Mouse (Mus musculus): ENCODE results near the gene Etl4. TPM values are rescaled to one million over a fixed set of nuclear protein-coding genes. Genes with fewer than 3 reads are reported as not detected.

Gene Etl4
- polyA plus RNA-seq (2015; fragmentation: Nextera tagmentation; extraction: Ambion mirVana): 10.8 and 11.9 TPM in 2 replicates

- Histone ChIP-seq H3K36me3 (ENCODE audit: control insufficient read depth, insufficient read depth) (no peaks in the 10 kb centered on the region), H3K4me2 (ENCODE audit: low read depth, low read length) (peak within 1 kb of the TSS; percentile 79), H3K27ac (ENCODE audit: low read length) (no peak within 1 kb of the TSS), H3K4me3 (ENCODE audit: low read length) (peak within 1 kb of the TSS; percentile 50), H3K9ac (ENCODE audit: low read length) (no peak within 1 kb of the TSS), H3K27me3 (ENCODE audit: control insufficient read depth, insufficient read depth, low read length) (peaks cover 30% of the 10 kb centered on the region), H3K4me1 (ENCODE audit: control insufficient read depth, insufficient read depth, low read length) (peaks cover 9% of the 10 kb centered on the region), H3K9me3 (replicated peaks; ENCODE audit: control insufficient read depth, low read length) (no peaks in the 10 kb centered on the region)
- 1% methylated on average over 36 of the region's 37 CpGs for WGBS
- ATAC-seq (replicated peaks; ENCODE audit: extremely low read depth, insufficient read depth, low FRiP score): peak; percentile 60
These were observed at the start of gene Etl4 for GRCm38 (mm10) chr2:19909171-19909899. TSS of gene Etl4 (plus strand) at chr2:19909780.

GRCm38 (mm10) chr2:19869167-19869566 is 40.4 kb upstream of the Etl4 start:
- no peak for ATAC-seq (replicated peaks; ENCODE audit: extremely low read depth, insufficient read depth, low FRiP score)
- Histone ChIP-seq H3K4me2 (ENCODE audit: low read depth, low read length) (no peak overlapping the region), H3K4me3 (ENCODE audit: low read length) (no peak overlapping the region), H3K36me3 (ENCODE audit: control insufficient read depth, insufficient read depth) (no peaks in the 10 kb centered on the region), H3K27ac (ENCODE audit: low read length) (no peak overlapping the region), H3K9me3 (replicated peaks; ENCODE audit: control insufficient read depth, low read length) (no peaks in the 10 kb centered on the region), H3K27me3 (ENCODE audit: control insufficient read depth, insufficient read depth, low read length) (no peaks in the 10 kb centered on the region), H3K4me1 (ENCODE audit: control insufficient read depth, insufficient read depth, low read length) (no peaks in the 10 kb centered on the region), H3K9ac (ENCODE audit: low read length) (no peak overlapping the region)

GRCm38 (mm10) chr2:19871881-19872280 is 37.7 kb upstream of the Etl4 start:
- Histone ChIP-seq H3K9me3 (replicated peaks; ENCODE audit: control insufficient read depth, low read length) (no peaks in the 10 kb centered on the region), H3K9ac (ENCODE audit: low read length) (no peak overlapping the region), H3K4me3 (ENCODE audit: low read length) (no peak overlapping the region), H3K36me3 (ENCODE audit: control insufficient read depth, insufficient read depth) (no peaks in the 10 kb centered on the region), H3K27me3 (ENCODE audit: control insufficient read depth, insufficient read depth, low read length) (no peaks in the 10 kb centered on the region), H3K4me2 (ENCODE audit: low read depth, low read length) (no peak overlapping the region), H3K27ac (ENCODE audit: low read length) (no peak overlapping the region), H3K4me1 (ENCODE audit: control insufficient read depth, insufficient read depth, low read length) (no peaks in the 10 kb centered on the region)
- ATAC-seq (replicated peaks; ENCODE audit: extremely low read depth, insufficient read depth, low FRiP score): no peak; the same call in 1 of the 2 replicates
- 76% methylated on average over 1 of the region's 1 CpGs for WGBS

- 32% methylated on average over 4 of the region's 4 CpGs for WGBS
These were observed 18.7 kb upstream of the Etl4 start for GRCm38 (mm10) chr2:19890875-19891274.

GRCm38 (mm10) chr2:19909900-19910780 is 560 bp downstream of the Etl4 start:
- no peaks in the 10 kb centered on the region for H3K9me3 ChIP-seq (replicated peaks; ENCODE audit: control insufficient read depth, low read length)
- peak overlapping the region; percentile 79 for H3K4me2 ChIP-seq (ENCODE audit: low read depth, low read length)
- peaks cover 9% of the 10 kb centered on the region for H3K4me1 ChIP-seq (ENCODE audit: control insufficient read depth, insufficient read depth, low read length)
- under 1% methylated on average over 31 of the region's 31 CpGs for WGBS
- no peaks in the 10 kb centered on the region for H3K36me3 ChIP-seq (ENCODE audit: control insufficient read depth, insufficient read depth)
- no peak overlapping the region for H3K27ac ChIP-seq (ENCODE audit: low read length)
- ATAC-seq (replicated peaks; ENCODE audit: extremely low read depth, insufficient read depth, low FRiP score): no peak
- peaks cover 30% of the 10 kb centered on the region for H3K27me3 ChIP-seq (ENCODE audit: control insufficient read depth, insufficient read depth, low read length)
- H3K4me3 ChIP-seq (ENCODE audit: low read length): peak overlapping the region; percentile 50
- H3K9ac ChIP-seq (ENCODE audit: low read length): no peak overlapping the region

More at GRCm38 (mm10) chr2:19890875-19891274, 18.7 kb upstream of the Etl4 start:
- ATAC-seq (replicated peaks; ENCODE audit: extremely low read depth, insufficient read depth, low FRiP score): no peak
- Histone ChIP-seq H3K27me3 (ENCODE audit: control insufficient read depth, insufficient read depth, low read length) (no peaks in the 10 kb centered on the region), H3K4me1 (ENCODE audit: control insufficient read depth, insufficient read depth, low read length) (no peaks in the 10 kb centered on the region), H3K9ac (ENCODE audit: low read length) (no peak overlapping the region), H3K27ac (ENCODE audit: low read length) (no peak overlapping the region), H3K36me3 (ENCODE audit: control insufficient read depth, insufficient read depth) (no peaks in the 10 kb centered on the region), H3K4me3 (ENCODE audit: low read length) (no peak overlapping the region), H3K9me3 (replicated peaks; ENCODE audit: control insufficient read depth, low read length) (no peaks in the 10 kb centered on the region), H3K4me2 (ENCODE audit: low read depth, low read length) (no peak overlapping the region)

- no peak for ATAC-seq (replicated peaks; ENCODE audit: extremely low read depth, insufficient read depth, low FRiP score)
- peaks cover 9% of the 10 kb centered on the region for H3K4me1 ChIP-seq (ENCODE audit: control insufficient read depth, insufficient read depth, low read length)
- WGBS: 3% methylated on average over 8 of the region's 8 CpGs
- H3K27ac ChIP-seq (ENCODE audit: low read length): no peak overlapping the region
- no peaks in the 10 kb centered on the region for H3K36me3 ChIP-seq (ENCODE audit: control insufficient read depth, insufficient read depth)
- no peaks in the 10 kb centered on the region for H3K9me3 ChIP-seq (replicated peaks; ENCODE audit: control insufficient read depth, low read length)
- H3K4me3 ChIP-seq (ENCODE audit: low read length): no peak overlapping the region
- no peak overlapping the region for H3K9ac ChIP-seq (ENCODE audit: low read length)
- no peak overlapping the region for H3K4me2 ChIP-seq (ENCODE audit: low read depth, low read length)
- H3K27me3 ChIP-seq (ENCODE audit: control insufficient read depth, insufficient read depth, low read length): peaks cover 30% of the 10 kb centered on the region
These were observed 1.2 kb downstream of the Etl4 start for GRCm38 (mm10) chr2:19910781-19911175.

GRCm38 (mm10) chr2:19919190-19919589 is 9.6 kb downstream of the Etl4 start:
- H3K4me2 ChIP-seq (ENCODE audit: low read depth, low read length): no peak overlapping the region
- no peak overlapping the region for H3K9ac ChIP-seq (ENCODE audit: low read length)
- H3K4me3 ChIP-seq (ENCODE audit: low read length): no peak overlapping the region
- H3K36me3 ChIP-seq (ENCODE audit: control insufficient read depth, insufficient read depth): no peaks in the 10 kb centered on the region
- no peaks in the 10 kb centered on the region for H3K27me3 ChIP-seq (ENCODE audit: control insufficient read depth, insufficient read depth, low read length)
- 23% methylated on average over 6 of the region's 6 CpGs for whole genome bisulfite sequencing
- ATAC-seq (replicated peaks; ENCODE audit: extremely low read depth, insufficient read depth, low FRiP score): no peak
- H3K9me3 ChIP-seq (replicated peaks; ENCODE audit: control insufficient read depth, low read length): no peaks in the 10 kb centered on the region
- no peaks in the 10 kb centered on the region for H3K4me1 ChIP-seq (ENCODE audit: control insufficient read depth, insufficient read depth, low read length)
- H3K27ac ChIP-seq (ENCODE audit: low read length): no peak overlapping the region

GRCm38 (mm10) chr2:19930009-19930408 is 20.4 kb downstream of the Etl4 start:
- peaks cover under 1% of the 10 kb centered on the region; the same call in 1 of the 2 replicates for H3K9me3 ChIP-seq (replicated peaks; ENCODE audit: control insufficient read depth, low read length)
- no peak overlapping the region for H3K27ac ChIP-seq (ENCODE audit: low read length)
- no peaks in the 10 kb centered on the region for H3K4me1 ChIP-seq (ENCODE audit: control insufficient read depth, insufficient read depth, low read length)
- H3K9ac ChIP-seq (ENCODE audit: low read length): no peak overlapping the region
- no peak overlapping the region for H3K4me2 ChIP-seq (ENCODE audit: low read depth, low read length)
- WGBS: 81% methylated on average over 1 of the region's 1 CpGs
- no peak overlapping the region for H3K4me3 ChIP-seq (ENCODE audit: low read length)
- no peaks in the 10 kb centered on the region for H3K36me3 ChIP-seq (ENCODE audit: control insufficient read depth, insufficient read depth)
- no peak for ATAC-seq (replicated peaks; ENCODE audit: extremely low read depth, insufficient read depth, low FRiP score)
- no peaks in the 10 kb centered on the region for H3K27me3 ChIP-seq (ENCODE audit: control insufficient read depth, insufficient read depth, low read length)

GRCm38 (mm10) chr2:19933836-19934235 is 24.3 kb downstream of the Etl4 start:
- H3K4me3 ChIP-seq (ENCODE audit: low read length): no peak overlapping the region
- no peaks in the 10 kb centered on the region for H3K4me1 ChIP-seq (ENCODE audit: control insufficient read depth, insufficient read depth, low read length)
- no peak overlapping the region for H3K27ac ChIP-seq (ENCODE audit: low read length)
- H3K4me2 ChIP-seq (ENCODE audit: low read depth, low read length): no peak overlapping the region
- no peak for ATAC-seq (replicated peaks; ENCODE audit: extremely low read depth, insufficient read depth, low FRiP score)
- no peaks in the 10 kb centered on the region for H3K27me3 ChIP-seq (ENCODE audit: control insufficient read depth, insufficient read depth, low read length)
- H3K9ac ChIP-seq (ENCODE audit: low read length): no peak overlapping the region
- H3K36me3 ChIP-seq (ENCODE audit: control insufficient read depth, insufficient read depth): no peaks in the 10 kb centered on the region
- H3K9me3 ChIP-seq (replicated peaks; ENCODE audit: control insufficient read depth, low read length): no peaks in the 10 kb centered on the region
- 86% methylated on average over 1 of the region's 1 CpGs for WGBS
